Mouse (Mus musculus) adrenal gland, postnatal 25 days (tissue): ENCODE data around the gene Ppp1r9b. TPM values are rescaled to one million over a fixed set of nuclear protein-coding genes. Genes with fewer than 3 reads are reported as not detected.
"Not testable (repeated sequence)": the region's sequence is repeated elsewhere in the genome, so short reads cannot be mapped to it uniquely, and the experiment has no call there.

ENCODE experiments used
- DNase-seq: peaks from one replicate; pipeline ENCODE4 v3.0.0; 2021; ENCODE audit warnings: mixed read lengths
- total RNA-seq: library from RNA; stranded (reverse); gene quantifications from 2 replicates; pipeline ENCODE4 v1.2.3, GENCODE M21; 2021

Ppp1r9b gene
- total RNA-seq, 1 experiment from 2014 or later, result 146 TPM

- no peak for DNase-seq
Observed at GRCm38 (mm10) chr11:94998041-94998531, 7.3 kb downstream of the Ppp1r9b start.

DNA sequence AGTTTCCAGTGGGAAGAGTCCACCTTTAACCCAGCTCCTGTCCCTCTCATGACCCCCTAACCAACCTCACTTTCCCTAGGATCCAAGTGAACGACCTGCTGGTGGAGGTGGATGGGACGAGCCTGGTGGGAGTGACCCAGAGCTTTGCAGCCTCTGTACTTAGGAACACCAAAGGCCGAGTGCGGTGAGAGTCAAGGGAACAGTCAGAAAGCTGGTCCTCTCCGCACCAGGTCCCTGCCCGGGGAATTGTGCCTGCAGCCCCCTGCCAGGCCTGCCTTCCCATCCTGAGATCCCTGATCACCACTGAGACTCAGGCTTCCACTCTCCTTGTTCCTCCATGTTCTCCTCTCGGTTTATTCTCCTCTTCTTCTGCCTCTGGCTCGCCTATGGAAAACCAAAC, 9.3 kb downstream of the Ppp1r9b start:
- no peak for DNase-seq

- DNase-seq, result peak; percentile 51
Observed at GRCm38 (mm10) chr11:95000548-95000947, 9.7 kb downstream of the Ppp1r9b start.

DNA sequence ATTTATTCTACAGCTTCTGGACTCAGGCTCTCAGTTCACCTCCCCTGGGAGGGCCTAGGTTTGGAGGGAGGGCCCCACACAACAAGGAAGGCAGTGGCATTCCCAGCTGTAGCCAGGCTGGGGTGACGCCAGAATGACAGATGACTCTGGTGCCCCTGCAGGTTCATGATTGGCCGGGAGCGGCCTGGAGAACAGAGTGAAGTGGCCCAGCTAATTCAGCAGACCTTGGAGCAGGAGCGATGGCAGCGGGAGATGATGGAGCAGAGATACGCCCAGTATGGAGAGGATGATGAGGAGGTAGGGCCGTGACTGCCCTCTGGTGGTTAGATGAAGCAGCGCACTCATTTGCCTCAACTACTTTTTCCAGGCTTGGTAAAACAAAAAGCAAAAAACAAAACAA, 10.2 kb downstream of the Ppp1r9b start:
- DNase-seq, result peak; percentile 75

DNA sequence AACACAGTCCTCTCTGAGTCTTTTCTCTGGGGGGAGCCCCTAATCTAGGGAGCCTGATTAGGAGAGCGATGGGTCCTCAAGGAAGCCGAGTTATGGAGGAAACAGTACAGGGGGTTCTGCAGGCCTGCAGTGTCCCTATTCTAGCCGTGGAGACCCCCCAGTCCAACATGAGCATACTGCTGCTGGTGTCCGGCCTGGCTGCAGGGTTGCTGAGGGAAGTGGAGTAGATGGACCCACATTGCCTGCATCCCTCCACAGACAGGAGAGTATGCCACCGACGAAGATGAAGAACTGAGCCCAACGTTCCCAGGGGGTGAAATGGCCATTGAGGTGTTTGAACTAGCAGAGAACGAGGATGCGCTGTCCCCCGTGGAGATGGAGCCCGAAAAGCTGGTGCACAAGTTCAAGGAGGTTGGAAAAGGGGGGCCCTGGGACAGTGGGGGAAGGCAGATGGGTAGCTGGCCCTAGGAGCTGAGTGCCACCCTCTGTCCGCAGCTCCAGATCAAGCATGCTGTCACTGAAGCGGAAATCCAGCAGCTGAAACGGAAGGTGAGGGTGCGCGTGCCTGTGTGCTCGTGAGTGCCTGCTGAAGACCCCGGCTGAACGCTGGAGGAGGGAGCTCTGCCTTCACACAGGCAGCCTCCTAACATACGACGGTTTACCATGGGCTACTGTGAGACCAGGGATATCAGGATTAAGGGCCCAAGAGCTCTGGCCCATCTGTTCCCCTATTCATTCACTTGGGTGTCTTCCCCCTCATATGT, 10.9 kb downstream of the Ppp1r9b start:
- DNase-seq, result no peak

GRCm38 (mm10) chr11:95002705-95003104, 11.9 kb downstream of the Ppp1r9b start:
- DNase-seq, result no peak

GRCm38 (mm10) chr11:95004136-95004936, 13.5 kb downstream of the Ppp1r9b start:
- DNase-seq, result no peak

DNA sequence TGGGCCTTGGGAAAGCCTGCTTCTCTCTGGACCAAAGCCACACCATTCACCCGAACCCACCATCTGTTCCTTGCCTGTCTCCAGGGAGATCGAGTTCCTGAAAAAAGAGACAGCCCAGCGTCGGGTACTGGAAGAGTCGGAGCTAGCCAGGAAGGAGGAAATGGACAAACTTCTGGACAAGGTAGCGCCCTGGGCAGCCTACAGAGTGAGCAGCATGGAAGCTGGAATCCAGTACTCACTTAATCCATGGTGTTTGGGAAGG, 14.0 kb downstream of the Ppp1r9b start:
- no peak for DNase-seq

DNA sequence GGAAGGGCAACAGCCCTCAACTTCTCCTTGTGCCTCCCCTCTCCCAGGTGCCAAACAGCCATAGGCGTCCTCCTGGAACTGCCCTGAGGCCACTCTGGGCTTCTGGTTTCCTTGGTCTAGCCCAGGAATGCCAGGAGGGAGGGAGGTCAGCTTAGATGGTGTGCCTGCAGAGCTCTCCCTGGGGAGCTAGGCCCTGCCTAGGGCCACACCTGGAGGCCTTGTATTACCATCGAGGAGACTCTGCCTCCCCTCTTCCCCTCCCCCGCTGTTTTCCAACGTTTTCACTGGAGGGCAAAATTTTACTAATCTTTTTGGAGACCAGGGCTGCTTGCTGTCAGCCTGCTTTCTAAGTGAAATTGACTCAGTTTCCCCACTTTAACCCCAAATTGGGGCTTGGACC, 15.2 kb downstream of the Ppp1r9b start:
- DNase-seq, result no peak

DNA sequence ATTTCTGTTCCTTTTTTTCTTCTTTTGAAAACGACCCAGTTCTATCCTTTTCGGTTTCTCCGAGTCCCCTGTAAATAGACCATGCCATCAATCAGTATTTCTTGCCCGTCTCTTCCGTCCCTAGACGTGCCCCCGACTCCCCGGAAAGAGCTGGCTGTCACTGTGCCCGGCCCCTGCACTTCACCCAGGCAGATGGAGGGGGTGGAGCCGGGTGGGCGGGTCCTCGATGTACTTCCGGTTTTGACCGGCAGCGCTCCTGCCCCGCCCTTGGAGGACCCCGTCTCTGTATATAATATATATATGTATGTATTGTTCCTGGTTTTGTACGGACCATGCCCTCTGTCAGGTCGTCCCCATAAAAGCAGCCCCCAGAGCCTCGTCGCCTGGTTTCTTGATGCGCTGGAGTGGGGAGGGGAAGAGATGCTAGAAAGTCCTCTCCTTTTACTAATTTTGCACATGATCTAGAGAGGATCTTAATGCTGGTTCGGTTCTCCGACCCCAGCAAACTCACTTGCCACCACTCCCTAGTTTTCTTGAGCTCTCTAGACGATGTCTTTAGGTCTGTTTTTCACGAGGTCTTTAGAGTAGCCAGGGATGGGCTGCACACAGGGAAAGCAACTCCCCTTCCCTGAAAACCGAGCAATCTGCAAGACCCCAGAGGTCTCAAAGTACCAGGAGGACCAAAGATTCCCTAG, 15.8 kb downstream of the Ppp1r9b start:
- DNase-seq, result peak; percentile 87

DNA sequence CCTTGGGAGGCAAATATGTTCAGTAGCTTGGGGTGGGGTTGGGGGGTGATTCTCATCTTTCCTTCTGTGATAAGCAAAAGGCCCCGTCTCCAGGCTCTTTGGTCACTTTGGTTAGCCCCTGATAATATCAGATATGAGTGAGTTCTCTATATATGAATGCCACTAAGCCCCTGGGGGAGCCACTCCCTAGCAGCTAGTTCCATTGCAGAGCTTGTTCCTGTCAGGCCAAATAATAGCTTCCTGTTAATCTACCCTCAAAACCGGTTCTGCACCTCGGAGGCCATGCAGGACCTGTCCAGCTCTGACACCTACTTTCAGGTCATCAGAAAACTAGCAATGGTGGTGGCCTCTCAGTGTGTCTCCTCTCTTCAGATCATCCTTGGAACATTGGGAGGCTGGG, 16.6 kb downstream of the Ppp1r9b start:
- no peak for DNase-seq

DNA sequence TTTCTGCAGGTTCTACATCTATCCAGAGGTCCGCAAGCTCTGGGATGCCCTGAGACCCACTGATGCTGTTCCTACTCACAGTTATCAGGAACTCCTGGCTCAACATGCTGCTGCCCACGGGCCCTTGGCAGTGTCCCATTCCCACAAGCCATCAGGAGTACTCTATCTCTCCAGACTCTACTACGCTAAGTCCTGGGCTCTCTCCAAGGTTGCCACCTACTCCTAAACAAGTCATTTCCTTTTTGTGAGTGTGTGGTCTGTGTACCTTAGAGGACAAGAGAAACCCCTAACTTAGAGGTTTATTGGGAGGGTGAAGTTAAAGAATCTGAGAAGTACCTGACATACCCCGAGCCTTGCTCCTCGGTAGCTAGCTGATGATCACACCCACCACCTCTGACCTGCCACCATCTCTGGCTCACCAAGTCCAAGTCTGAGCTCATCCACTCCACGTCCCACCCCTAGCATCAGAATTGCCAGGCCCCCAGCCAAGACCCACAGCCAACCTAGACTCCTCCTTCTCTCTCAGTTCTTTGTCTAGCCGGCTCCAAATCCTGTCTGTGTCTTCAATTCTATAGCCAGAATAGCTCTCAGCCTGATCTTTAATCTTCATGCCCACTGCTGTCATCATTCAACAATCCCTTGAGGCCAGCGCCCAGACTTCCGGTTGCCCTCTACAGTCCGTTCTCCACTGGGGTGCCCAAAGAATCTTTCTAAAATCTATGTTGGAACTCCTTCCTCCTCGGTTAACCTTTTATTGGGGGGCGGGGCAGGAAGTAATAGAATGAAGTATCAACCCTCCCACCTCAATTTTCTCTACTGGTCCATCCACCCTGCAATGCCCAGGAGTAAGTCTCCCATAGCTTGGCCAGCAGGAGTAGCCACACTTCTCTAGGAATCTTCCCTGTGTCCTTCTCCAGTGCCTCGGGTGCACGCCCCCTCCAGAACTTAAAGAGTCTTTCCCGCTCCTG, 18.1 kb downstream of the Ppp1r9b start:
- DNase-seq, result no peak

GRCm38 (mm10) chr11:95009629-95010014, 18.8 kb downstream of the Ppp1r9b start, which contains the start of gene Samd14:
Gene Samd14 (plus strand): TSS chr11:95009879.
- peak; percentile 60 for DNase-seq

- peak; percentile 32 for DNase-seq
Observed at GRCm38 (mm10) chr11:95010141-95010739, 19.4 kb downstream of the Ppp1r9b start.

- not testable (repeated sequence) for DNase-seq
Observed at GRCm38 (mm10) chr11:95010841-95011403, 20.1 kb downstream of the Ppp1r9b start.

- DNase-seq, result no peak
Observed at GRCm38 (mm10) chr11:95011416-95011815, 20.6 kb downstream of the Ppp1r9b start.

GRCm38 (mm10) chr11:95012075-95012474, 21.2 kb downstream of the Ppp1r9b start:
- no peak for DNase-seq

DNA sequence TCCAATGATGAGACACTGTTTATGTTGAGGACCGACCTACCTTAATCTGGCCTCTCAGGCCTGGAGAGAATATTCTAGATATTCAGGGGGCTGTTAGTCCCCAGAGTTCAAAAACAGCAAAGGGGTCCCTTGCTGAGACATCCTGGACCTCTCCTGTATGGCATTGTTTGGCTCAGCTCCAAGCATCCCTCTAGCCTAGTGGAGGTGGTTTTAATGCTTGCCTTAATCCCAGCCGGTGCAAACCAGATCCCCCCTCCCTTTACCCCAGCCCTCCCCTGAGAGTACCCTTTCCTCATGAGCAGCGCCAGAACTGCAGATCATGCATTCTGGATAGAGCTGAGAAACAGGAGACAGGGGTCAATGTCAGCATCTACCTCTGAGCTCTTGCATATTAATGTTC, 21.7 kb downstream of the Ppp1r9b start:
- no peak for DNase-seq

DNA sequence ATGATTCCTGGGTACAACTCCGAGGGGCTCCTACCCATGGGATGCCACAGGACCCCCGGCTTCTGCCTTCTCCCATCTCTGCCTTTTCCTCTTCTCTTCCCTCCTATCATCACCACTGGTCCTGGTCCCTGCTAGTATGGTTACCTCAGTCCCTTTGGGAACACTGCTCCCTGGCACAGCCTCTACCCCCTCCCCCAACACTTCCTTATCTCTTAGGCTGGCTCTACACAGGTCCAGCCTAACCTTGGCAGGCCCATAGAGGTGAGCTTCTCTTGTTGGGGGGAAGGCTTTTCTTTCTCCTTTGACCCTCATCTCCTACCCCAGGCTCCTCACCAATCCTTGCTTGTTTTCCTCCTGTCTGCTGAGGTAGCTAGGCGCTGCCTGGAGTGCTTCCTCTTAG, 24.6 kb downstream of the Ppp1r9b start:
- no peak for DNase-seq

DNA sequence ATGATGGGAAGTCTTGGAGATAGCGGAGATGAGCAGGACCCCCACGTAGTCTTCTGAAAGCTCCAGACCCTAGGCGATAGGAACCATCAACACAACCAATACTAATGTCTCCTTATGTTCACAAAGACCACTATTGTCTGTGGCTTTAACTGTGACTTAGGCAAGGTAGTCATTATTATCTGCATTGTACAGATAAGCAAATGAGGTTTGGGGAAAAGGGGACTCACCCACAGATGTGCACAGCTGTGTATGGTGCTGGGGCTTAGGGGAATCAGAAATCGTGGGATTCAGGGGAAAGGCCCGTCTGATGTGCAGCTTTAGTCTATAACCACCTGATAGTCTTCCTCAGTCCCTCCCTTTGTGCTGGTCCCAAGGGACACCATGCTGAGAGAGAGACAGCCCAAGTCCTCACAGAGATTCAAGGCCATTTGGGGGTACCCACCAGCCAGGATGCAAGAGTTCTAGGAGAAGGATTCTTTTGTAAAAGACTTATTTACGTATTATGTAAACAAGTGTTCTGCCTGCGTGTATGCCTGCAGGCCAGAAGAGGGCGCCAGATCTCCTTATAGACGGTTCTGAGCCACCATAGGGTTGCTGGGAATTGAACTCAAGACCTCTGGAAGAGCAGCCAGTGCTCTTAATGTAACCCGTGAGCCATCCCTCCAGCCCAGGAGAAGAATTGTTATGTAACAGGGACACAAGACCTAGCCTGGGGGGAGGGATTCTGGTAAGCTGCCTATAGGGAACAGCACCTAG, 31.6 kb downstream of the Ppp1r9b start:
- no peak for DNase-seq
